Mouse (Mus musculus) brain, adult 2 months (tissue): Measurements from ENCODE around the gene Gm17581.

ENCODE experiments used
- DNase-seq: peaks from one replicate; pipeline ENCODE4 v3.0.0; 2011; ENCODE audit warnings: low read depth, low spot score

Gene Gm17581

GRCm38 (mm10) chr2:155691723-155692493, 43.8 kb downstream of the Gm17581 start, which contains the start of gene Trpc4ap:
Gene Trpc4ap, minus strand, starts transcription at chr2:155692384.
- DNase-seq = peak; percentile 97

GRCm38 (mm10) chr2:155691336-155691722, 44.3 kb downstream of the Gm17581 start:
- no peak for DNase-seq

- no peak for DNase-seq
These were observed 46.5 kb downstream of the Gm17581 start for GRCm38 (mm10) chr2:155689211-155689610.

GRCm38 (mm10) chr2:155687746-155688145, 47.9 kb downstream of the Gm17581 start:
- no peak for DNase-seq

- no peak for DNase-seq
These were observed 49.1 kb downstream of the Gm17581 start for GRCm38 (mm10) chr2:155686572-155686971.
